Mouse (Mus musculus) adrenal gland, adult 2 months (tissue): Measurements from ENCODE around the gene Mdp1. TPM values are rescaled to one million over a fixed set of nuclear protein-coding genes. Genes with fewer than 3 reads are reported as not detected.

Experiments used
- DNase-seq: peaks from one replicate; pipeline ENCODE4 v3.0.0; 2021
- polyA plus RNA-seq: library from polyadenylated mRNA; depleted of rRNA; stranded (reverse); fragments of >200 nt; gene quantifications from 2 replicates; pipeline ENCODE4 v1.2.3, GENCODE M21; 2012; rRNA removed
- total RNA-seq, 2 experiments: library from RNA; stranded (reverse); gene quantifications; 2 replicates each; pipeline ENCODE4 v1.2.3; 2021

The Mdp1 gene
- total and polyA plus RNA-seq, 3 experiments = 17.9 to 58.2 (median 57.9) TPM

GRCm38 (mm10) chr14:55643060-55643907, 17.0 kb downstream of the Mdp1 start, which contains the start of gene Tm9sf1:
Tm9sf1 (minus strand) TSS chr14:55643806.
- DNase-seq = peak; percentile 94

- DNase-seq = no peak
Measured at GRCm38 (mm10) chr14:55642679-55643059, 17.6 kb downstream of the Mdp1 start.

GRCm38 (mm10) chr14:55641291-55641690, 19.0 kb downstream of the Mdp1 start:
- no peak for DNase-seq

- no peak for DNase-seq
Measured at GRCm38 (mm10) chr14:55640816-55641215, 19.5 kb downstream of the Mdp1 start.

- DNase-seq = no peak
Measured at GRCm38 (mm10) chr14:55637795-55638194, 22.5 kb downstream of the Mdp1 start, which contains the start of gene Gm49378. Gm49378 (minus strand) TSS chr14:55637895.

GRCm38 (mm10) chr14:55635523-55636007, 24.7 kb downstream of the Mdp1 start, which contains the start of gene Ipo4:
Ipo4 (minus strand) TSS chr14:55635957.
- peak; percentile 93 for DNase-seq

GRCm38 (mm10) chr14:55634874-55635522, 25.3 kb downstream of the Mdp1 start:
- peak; percentile 71 for DNase-seq

GRCm38 (mm10) chr14:55629312-55629711, 31.0 kb downstream of the Mdp1 start:
- peak; percentile 56 for DNase-seq

- DNase-seq = no peak
Measured at GRCm38 (mm10) chr14:55628077-55628827, 32.1 kb downstream of the Mdp1 start.

- DNase-seq = no peak
Measured at GRCm38 (mm10) chr14:55618486-55619195, 41.7 kb downstream of the Mdp1 start.

GRCm38 (mm10) chr14:55617822-55618221, 42.5 kb downstream of the Mdp1 start, which contains the start of gene Rec8:
Rec8 (plus strand) TSS chr14:55618037.
- DNase-seq = peak; percentile 45

- no peak for DNase-seq
Measured at GRCm38 (mm10) chr14:55616844-55617243, 43.5 kb downstream of the Mdp1 start.

GRCm38 (mm10) chr14:55615876-55616275, 44.4 kb downstream of the Mdp1 start:
- DNase-seq = no peak

- no peak for DNase-seq
Measured at GRCm38 (mm10) chr14:55614565-55615178, 45.6 kb downstream of the Mdp1 start.

GRCm38 (mm10) chr14:55613346-55613745, 47.0 kb downstream of the Mdp1 start:
- DNase-seq = no peak

- no peak for DNase-seq
Measured at GRCm38 (mm10) chr14:55608339-55608738, 52.0 kb downstream of the Mdp1 start.

Other genes starting within 250 kb of the Mdp1 start
Only the 30 nearest of the 35 such genes appear.
- gene Carmil3, start 169.9 kb downstream of the Mdp1 start, total RNA-seq = 1 to 10 TPM; 4.8 to 5.4 TPM
- gene Carmil3, start 169.9 kb downstream of the Mdp1 start, polyA plus RNA-seq = 11.0 and 14.8 TPM in 2 replicates
- not detected for gene Cpne6, start 150.1 kb downstream of the Mdp1 start, total RNA-seq
- 0.13 and 0.33 TPM in 2 replicates for gene Cpne6, start 150.1 kb downstream of the Mdp1 start, polyA plus RNA-seq
- gene Nrl, start 135.5 kb downstream of the Mdp1 start, total RNA-seq = not detected
- not detected in 2 replicates for gene Nrl, start 135.5 kb downstream of the Mdp1 start, polyA plus RNA-seq
- gene Pck2, start 120.2 kb downstream of the Mdp1 start, total RNA-seq = 10 to 100 TPM; 21.3 to 28.6 TPM
- 47.7 and 50.9 TPM in 2 replicates for gene Pck2, start 120.2 kb downstream of the Mdp1 start, polyA plus RNA-seq
- gene Dcaf11, start 100.5 kb downstream of the Mdp1 start, total RNA-seq = 100 to 1,000 TPM; 102 to 157 TPM
- 107 and 139 TPM in 2 replicates for gene Dcaf11, start 100.5 kb downstream of the Mdp1 start, polyA plus RNA-seq
- 1 to 10 TPM in 1 of 2 experiments, not detected in 1; 1.2 TPM for gene A730061H03Rik, start 100.1 kb downstream of the Mdp1 start, total RNA-seq
- 3.8 and 4.2 TPM in 2 replicates for gene A730061H03Rik, start 100.1 kb downstream of the Mdp1 start, polyA plus RNA-seq
- 1 to 10 TPM in 1 of 2 experiments, under 1 TPM in 1; 0.41 to 1.5 TPM for gene Fitm1, start 84.9 kb downstream of the Mdp1 start, total RNA-seq
- 3.8 and 5.6 TPM in 2 replicates for gene Fitm1, start 84.9 kb downstream of the Mdp1 start, polyA plus RNA-seq
- 100 to 1,000 TPM; 207 to 360 TPM for gene Psme1, start 82.4 kb downstream of the Mdp1 start, total RNA-seq
- gene Psme1, start 82.4 kb downstream of the Mdp1 start, polyA plus RNA-seq = 87.3 and 96.4 TPM in 2 replicates
- gene Emc9, start 75.2 kb downstream of the Mdp1 start, total RNA-seq = 10 to 100 TPM; 24.5 to 38.4 TPM
- gene Emc9, start 75.2 kb downstream of the Mdp1 start, polyA plus RNA-seq = 59.2 and 62.9 TPM in 2 replicates
- gene Psme2, start 69.4 kb downstream of the Mdp1 start, total RNA-seq = 100 to 1,000 TPM; 329 to 332 TPM
- 49.2 and 65.1 TPM in 2 replicates for gene Psme2, start 69.4 kb downstream of the Mdp1 start, polyA plus RNA-seq
- gene Rnf31, start 68.8 kb downstream of the Mdp1 start, total RNA-seq = 10 to 100 TPM; 30.8 to 36.6 TPM
- 37.2 and 38.9 TPM in 2 replicates for gene Rnf31, start 68.8 kb downstream of the Mdp1 start, polyA plus RNA-seq
- 10 to 100 TPM; 18.0 to 23.6 TPM for gene Irf9, start 56.9 kb downstream of the Mdp1 start, total RNA-seq
- gene Irf9, start 56.9 kb downstream of the Mdp1 start, polyA plus RNA-seq = 76.9 and 100 TPM in 2 replicates
- 10 to 100 TPM in 1 of 2 experiments, 1 to 10 TPM in 1; 7.5 to 10.4 TPM for gene Rec8, start 42.5 kb downstream of the Mdp1 start, total RNA-seq
- gene Rec8, start 42.5 kb downstream of the Mdp1 start, polyA plus RNA-seq = 15.9 and 18.4 TPM in 2 replicates
- gene Ipo4, start 24.6 kb downstream of the Mdp1 start, total RNA-seq = 100 to 1,000 TPM; 126 to 136 TPM
- gene Ipo4, start 24.6 kb downstream of the Mdp1 start, polyA plus RNA-seq = 86.6 and 132 TPM in 2 replicates
- 1 to 10 TPM in 1 of 2 experiments, not detected in 1; 3.9 TPM for gene Gm49378, start 22.6 kb downstream of the Mdp1 start, total RNA-seq
- gene Gm49378, start 22.6 kb downstream of the Mdp1 start, polyA plus RNA-seq = 30.0 and 40.2 TPM in 2 replicates
- gene Tm9sf1, start 16.7 kb downstream of the Mdp1 start, total RNA-seq = 10 to 100 TPM; 76.7 to 86.1 TPM
- 128 and 151 TPM in 2 replicates for gene Tm9sf1, start 16.7 kb downstream of the Mdp1 start, polyA plus RNA-seq
- gene Tssk4, start 10.3 kb downstream of the Mdp1 start, total RNA-seq = 1 to 10 TPM; 1.2 to 1.5 TPM
- 0.52 and 0.59 TPM in 2 replicates for gene Tssk4, start 10.3 kb downstream of the Mdp1 start, polyA plus RNA-seq
- 10 to 100 TPM; 23.1 to 28.5 TPM for gene Gmpr2, start 11.4 kb upstream of the Mdp1 start, total RNA-seq
- gene Gmpr2, start 11.4 kb upstream of the Mdp1 start, polyA plus RNA-seq = 10.0 and 12.4 TPM in 2 replicates
- 100 to 1,000 TPM; 352 to 392 TPM for gene Nedd8, start 11.6 kb upstream of the Mdp1 start, total RNA-seq
- gene Nedd8, start 11.6 kb upstream of the Mdp1 start, polyA plus RNA-seq = 214 and 281 TPM in 2 replicates
- 10 to 100 TPM; 29.6 to 35.8 TPM for gene Tinf2, start 21.3 kb upstream of the Mdp1 start, total RNA-seq
- gene Tinf2, start 21.3 kb upstream of the Mdp1 start, polyA plus RNA-seq = 10.2 and 11.9 TPM in 2 replicates
- under 1 TPM; 0.23 to 0.45 TPM for gene Tgm1, start 53.4 kb upstream of the Mdp1 start, total RNA-seq
- gene Tgm1, start 53.4 kb upstream of the Mdp1 start, polyA plus RNA-seq = 0.27 and 0.28 TPM in 2 replicates
- 10 to 100 TPM; 20.2 to 20.4 TPM for gene Rabggta, start 61.8 kb upstream of the Mdp1 start, total RNA-seq
- 39.5 and 44.7 TPM in 2 replicates for gene Rabggta, start 61.8 kb upstream of the Mdp1 start, polyA plus RNA-seq
- 10 to 100 TPM; 70.7 to 93.5 TPM for gene Dhrs1, start 85.2 kb upstream of the Mdp1 start, total RNA-seq
- 49.6 and 68.1 TPM in 2 replicates for gene Dhrs1, start 85.2 kb upstream of the Mdp1 start, polyA plus RNA-seq
- gene Nop9, start 85.2 kb upstream of the Mdp1 start, total RNA-seq = 10 to 100 TPM; 17.6 to 17.7 TPM
- 9.2 and 9.9 TPM in 2 replicates for gene Nop9, start 85.2 kb upstream of the Mdp1 start, polyA plus RNA-seq
- gene Cideb, start 98.0 kb upstream of the Mdp1 start, total RNA-seq = 1 to 10 TPM; 1.2 to 1.7 TPM
- gene Cideb, start 98.0 kb upstream of the Mdp1 start, polyA plus RNA-seq = 0.70 and 0.74 TPM in 2 replicates
- under 1 TPM in 1 of 2 experiments, not detected in 1; 0.14 TPM for gene Ltb4r2, start 100.9 kb upstream of the Mdp1 start, total RNA-seq
- gene Ltb4r2, start 100.9 kb upstream of the Mdp1 start, polyA plus RNA-seq = 0.39 TPM in 1 of 2 replicates, not detected in the other
- under 1 TPM in 1 of 2 experiments, not detected in 1; 0.76 TPM for gene Ltb4r1, start 105.5 kb upstream of the Mdp1 start, total RNA-seq
- gene Ltb4r1, start 105.5 kb upstream of the Mdp1 start, polyA plus RNA-seq = 1.4 and 1.7 TPM in 2 replicates
- gene Adcy4, start 123.6 kb upstream of the Mdp1 start, total RNA-seq = 10 to 100 TPM in 1 of 2 experiments, 1 to 10 TPM in 1; 9.8 to 12.5 TPM
- gene Adcy4, start 123.6 kb upstream of the Mdp1 start, polyA plus RNA-seq = 17.1 and 21.0 TPM in 2 replicates
- 1 to 10 TPM; 3.3 to 3.7 TPM for gene Ripk3, start 128.4 kb upstream of the Mdp1 start, total RNA-seq
- 6.2 and 6.4 TPM in 2 replicates for gene Ripk3, start 128.4 kb upstream of the Mdp1 start, polyA plus RNA-seq
- gene Nfatc4, start 162.6 kb upstream of the Mdp1 start, total RNA-seq = 10 to 100 TPM; 17.9 to 21.9 TPM
- gene Nfatc4, start 162.6 kb upstream of the Mdp1 start, polyA plus RNA-seq = 50.5 and 58.1 TPM in 2 replicates